Mouse (Mus musculus): ENCODE measurements around the gene Fryl.
A peak's percentile ranks its signal among the peaks of the same experiment; 100 is the strongest.

Fryl gene

GRCm38 (mm10) chr5:73256352-73257065 lies at the start of gene Fryl:
Gene Fryl, minus strand, starts transcription at chr5:73256619.
- DNase-seq: peak; percentile 89

- DNase-seq: no peak
These were observed 48.1 kb upstream of the Fryl start for GRCm38 (mm10) chr5:73304507-73304906.

GRCm38 (mm10) chr5:73301601-73302307 lies 45.3 kb upstream of the Fryl start:
- no peak for DNase-seq

GRCm38 (mm10) chr5:73295916-73296315 lies 39.5 kb upstream of the Fryl start:
- no peak for DNase-seq

- DNase-seq: no peak
These were observed 38.6 kb upstream of the Fryl start for GRCm38 (mm10) chr5:73295016-73295415.

- no peak for DNase-seq
These were observed 37.0 kb upstream of the Fryl start for GRCm38 (mm10) chr5:73293458-73293827.

GRCm38 (mm10) chr5:73292502-73293457 lies 36.4 kb upstream of the Fryl start, which contains the start of gene Ociad1:
Gene Ociad1, plus strand, starts transcription at chr5:73292784.
- DNase-seq: peak; percentile 92

- no peak for DNase-seq
These were observed 33.5 kb upstream of the Fryl start for GRCm38 (mm10) chr5:73289900-73290299.

GRCm38 (mm10) chr5:73286603-73287002 lies 30.2 kb upstream of the Fryl start:
- no peak for DNase-seq

- DNase-seq: no peak
These were observed 29.1 kb upstream of the Fryl start for GRCm38 (mm10) chr5:73285470-73285978.

- DNase-seq: no peak
These were observed 27.6 kb upstream of the Fryl start for GRCm38 (mm10) chr5:73284046-73284445.

- DNase-seq: no peak
These were observed 24.1 kb upstream of the Fryl start for GRCm38 (mm10) chr5:73280567-73280850.

GRCm38 (mm10) chr5:73279732-73280566 lies 23.5 kb upstream of the Fryl start:
- DNase-seq: no peak

- DNase-seq: no peak
These were observed 22.8 kb upstream of the Fryl start for GRCm38 (mm10) chr5:73279190-73279589.

- DNase-seq: no peak
These were observed 18.5 kb upstream of the Fryl start for GRCm38 (mm10) chr5:73274941-73275340.

GRCm38 (mm10) chr5:73273171-73273570 lies 16.8 kb upstream of the Fryl start:
- DNase-seq: no peak

GRCm38 (mm10) chr5:73270612-73271011 lies 14.2 kb upstream of the Fryl start:
- DNase-seq: no peak

GRCm38 (mm10) chr5:73268636-73269213 lies 12.3 kb upstream of the Fryl start:
- no peak for DNase-seq

- DNase-seq: no peak
These were observed 9.0 kb upstream of the Fryl start for GRCm38 (mm10) chr5:73265460-73265859.

- no peak for DNase-seq
These were observed 7.7 kb upstream of the Fryl start for GRCm38 (mm10) chr5:73264122-73264521.

GRCm38 (mm10) chr5:73257723-73258122 lies 1.3 kb upstream of the Fryl start:
- no peak for DNase-seq

- DNase-seq: no peak
These were observed 677 bp upstream of the Fryl start for GRCm38 (mm10) chr5:73257096-73257495.
